Mouse (Mus musculus): ENCODE measurements around the gene Kdsr.

DNA sequence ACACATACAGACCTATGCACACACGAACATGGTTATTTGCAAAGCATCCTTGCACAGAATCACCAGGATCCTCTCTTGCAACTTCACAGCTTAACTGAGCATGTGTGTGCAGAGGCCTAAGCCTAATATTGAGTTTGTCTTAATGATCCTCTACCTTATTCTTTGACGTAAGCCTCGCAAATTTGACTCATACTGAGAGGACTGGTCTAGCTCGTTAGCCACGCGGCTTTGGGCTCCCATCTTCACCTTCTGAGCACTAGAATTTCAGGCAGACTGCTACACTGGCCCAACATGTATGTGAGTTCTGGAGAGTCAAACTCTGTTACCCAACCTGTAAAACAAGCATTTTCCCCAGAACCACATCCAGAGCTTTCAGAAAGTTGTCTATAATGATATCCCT lies 16.5 kb downstream of the Kdsr start:
- TF ChIP-seq GATA1 (IDR thresholded peaks at IDR 0.05; ENCODE audit: low read depth, low read length) (no peak), CTCF (IDR thresholded peaks at IDR 0.05 in 2 of 3, conservative IDR thresholded peaks at IDR 0.05 in 1 of 3; ENCODE audit: control insufficient read depth in 1 of 3, insufficient read depth in 1 of 3, low read depth in 2 of 3, low read length in 3 of 3, poor library complexity in 1 of 3, severe bottlenecking in 1 of 3) (no peak)

Measured in MEL (cell line).